Mouse (Mus musculus) layer of hippocampus, adult 11-12 months (tissue): ENCODE data around the gene Ank2.
A peak's percentile ranks its signal among the peaks of the same experiment; 100 is the strongest.

Experiments used
- DNase-seq: peaks from one replicate; pipeline ENCODE4 v3.0.0; 2022; ENCODE audit warnings: low spot score

The Ank2 gene

GRCm38 (mm10) chr3:127242234-127242810 lies 256.8 kb downstream of the Ank2 start:
- DNase-seq: no peak

- DNase-seq: no peak
Measured at GRCm38 (mm10) chr3:127235271-127235670, 263.9 kb downstream of the Ank2 start.

- DNase-seq: peak; percentile 43
Measured at GRCm38 (mm10) chr3:127225799-127226730, 273.1 kb downstream of the Ank2 start.

- no peak for DNase-seq
Measured at GRCm38 (mm10) chr3:127225167-127225798, 273.9 kb downstream of the Ank2 start.

- DNase-seq: no peak
Measured at GRCm38 (mm10) chr3:127224315-127225166, 274.6 kb downstream of the Ank2 start.

GRCm38 (mm10) chr3:127222086-127222485 lies 277.1 kb downstream of the Ank2 start:
- DNase-seq: no peak

GRCm38 (mm10) chr3:127220859-127221258 lies 278.3 kb downstream of the Ank2 start:
- no peak for DNase-seq

GRCm38 (mm10) chr3:127213534-127213933 lies 285.6 kb downstream of the Ank2 start:
- DNase-seq: no peak

- DNase-seq: no peak
Measured at GRCm38 (mm10) chr3:127211119-127211518, 288.0 kb downstream of the Ank2 start.

GRCm38 (mm10) chr3:127210552-127210951 lies 288.6 kb downstream of the Ank2 start:
- no peak for DNase-seq

GRCm38 (mm10) chr3:127208871-127209270 lies 290.3 kb downstream of the Ank2 start:
- no peak for DNase-seq

- no peak for DNase-seq
Measured at GRCm38 (mm10) chr3:127205883-127206434, 293.2 kb downstream of the Ank2 start.

GRCm38 (mm10) chr3:127202484-127203115 lies 296.6 kb downstream of the Ank2 start:
- no peak for DNase-seq

GRCm38 (mm10) chr3:127200789-127201188 lies 298.4 kb downstream of the Ank2 start:
- no peak for DNase-seq

- no peak for DNase-seq
Measured at GRCm38 (mm10) chr3:127199112-127199665, 300.0 kb downstream of the Ank2 start.

GRCm38 (mm10) chr3:127198656-127199055 lies 300.5 kb downstream of the Ank2 start:
- no peak for DNase-seq

- DNase-seq: no peak
Measured at GRCm38 (mm10) chr3:127188789-127189128, 310.4 kb downstream of the Ank2 start.

- DNase-seq: no peak
Measured at GRCm38 (mm10) chr3:127188086-127188788, 310.9 kb downstream of the Ank2 start.

GRCm38 (mm10) chr3:127187081-127187480 lies 312.1 kb downstream of the Ank2 start:
- no peak for DNase-seq

- no peak for DNase-seq
Measured at GRCm38 (mm10) chr3:127186239-127186638, 312.9 kb downstream of the Ank2 start.
